Mouse (Mus musculus) olfactory bulb, adult 2 months (tissue): Measurements from ENCODE around the gene Il17re.

Experiments
- CTCF ChIP-seq: fragments of 200-500 bp; IDR thresholded peaks from 2 replicates; pipeline ENCODE4 v1.5.1; 2012; ENCODE audit warnings: low read depth, mild to moderate bottlenecking, low read length, moderate library complexity; ENCODE audit not compliant: insufficient read depth
- POLR2A ChIP-seq: fragments of 200-500 bp; IDR thresholded peaks from 2 replicates; pipeline ENCODE4 v1.6.1; 2012; ENCODE audit warnings: mild to moderate bottlenecking, low read depth, low read length, moderate library complexity; ENCODE audit not compliant: insufficient read depth

DNA sequence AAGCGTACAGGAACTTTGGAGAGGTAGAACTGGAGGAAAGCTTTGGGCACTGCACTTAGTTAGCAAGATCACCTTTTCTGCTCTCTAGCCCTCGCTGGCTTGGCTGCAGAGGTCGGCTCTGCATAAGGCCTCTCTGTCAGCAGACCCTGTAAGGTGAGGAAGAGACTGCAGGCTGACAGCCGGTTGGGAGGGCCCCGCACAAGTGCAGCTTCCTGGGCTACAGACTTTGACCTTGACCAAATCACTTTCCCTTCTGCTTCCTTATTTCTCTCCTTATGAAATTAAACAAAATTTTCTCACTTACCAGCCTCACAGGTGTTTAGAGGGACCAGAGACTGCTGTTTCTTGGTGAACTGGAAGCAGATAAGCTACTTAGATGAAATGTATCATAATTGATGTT lies 3.3 kb upstream of the Il17re start:
- TF ChIP-seq POLR2A (no peak), CTCF (no peak)
